Mouse (Mus musculus): ENCODE results near the gene Lsm4. TPM values are rescaled to one million over a fixed set of nuclear protein-coding genes. Genes with fewer than 3 reads are reported as not detected.

The Lsm4 gene
- polyA plus RNA-seq, 1 experiment from 2014 or later, result 308 TPM

DNA sequence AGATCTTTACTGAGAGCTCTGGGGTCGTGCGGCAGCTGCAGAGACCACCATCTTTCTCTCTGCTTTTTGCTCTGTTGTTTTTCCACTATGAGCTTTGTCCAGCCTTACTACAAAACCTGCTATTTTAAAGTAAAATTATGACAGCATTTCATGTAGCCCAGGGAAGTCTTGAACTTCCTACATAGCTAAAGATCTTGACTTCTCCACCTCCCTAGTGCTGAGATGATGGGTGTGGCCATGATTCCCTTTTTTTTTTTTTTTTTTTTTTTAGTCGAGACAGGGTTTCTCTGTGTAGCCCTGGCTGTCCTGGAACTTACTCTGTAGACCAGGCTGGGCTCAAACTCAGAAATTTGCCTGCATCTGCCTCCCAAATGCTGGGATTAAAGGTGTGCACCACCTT, 8.4 kb upstream of the Lsm4 start:
- ATAC-seq (replicated peaks; ENCODE audit: insufficient number of reproducible peaks, low FRiP score, low TSS enrichment), result no peak
- H3K4me3 ChIP-seq (ENCODE audit: low read depth, low read length), result no peak overlapping the region
- WGBS (ENCODE audit: insufficient replicate concordance), result 72% methylated on average over 3 of the region's 3 CpGs
- H3K27me3 ChIP-seq (ENCODE audit: control insufficient read depth, insufficient read depth, low read length), result no peaks in the 10 kb centered on the region
- H3K27ac ChIP-seq (ENCODE audit: low read depth, low read length), result no peak overlapping the region
- no peaks in the 10 kb centered on the region for H3K36me3 ChIP-seq (ENCODE audit: control insufficient read depth, insufficient read depth, low read length)
- peaks cover 7% of the 10 kb centered on the region; the same call in 1 of the 2 replicates for H3K4me1 ChIP-seq (ENCODE audit: control insufficient read depth, insufficient read depth, low read length)
- no peak overlapping the region for H3K9ac ChIP-seq (ENCODE audit: low read depth, low read length)
- no peaks in the 10 kb centered on the region for H3K9me3 ChIP-seq (replicated peaks; ENCODE audit: control insufficient read depth, low read length)
- H3K4me2 ChIP-seq, result no peak overlapping the region

DNA sequence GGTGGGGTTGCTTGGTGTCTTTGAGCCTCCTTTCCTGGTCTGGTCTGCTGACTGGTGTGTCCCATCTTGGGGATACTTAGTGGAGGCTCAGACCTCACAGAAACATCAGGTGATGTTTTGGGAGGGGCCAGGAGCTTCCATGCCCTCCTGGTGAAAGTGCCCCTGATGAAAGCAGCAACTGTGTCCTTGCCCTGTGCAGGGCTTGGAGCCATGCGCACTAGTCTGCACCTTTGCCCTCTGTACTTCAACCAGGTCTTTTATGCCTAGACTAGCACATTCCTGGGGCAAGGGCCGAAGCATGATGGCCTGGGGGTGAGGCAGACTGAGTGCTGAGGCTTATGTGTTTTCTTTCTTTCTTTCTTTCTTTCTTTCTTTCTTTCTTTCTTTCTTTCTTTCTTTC, 7.4 kb upstream of the Lsm4 start:
- WGBS (ENCODE audit: insufficient replicate concordance), result 72% methylated on average over 2 of the region's 2 CpGs
- Histone ChIP-seq H3K4me3 (ENCODE audit: low read depth, low read length) (no peak overlapping the region), H3K9ac (ENCODE audit: low read depth, low read length) (no peak overlapping the region), H3K4me1 (ENCODE audit: control insufficient read depth, insufficient read depth, low read length) (peaks cover 1% of the 10 kb centered on the region; the same call in 1 of the 2 replicates), H3K27me3 (ENCODE audit: control insufficient read depth, insufficient read depth, low read length) (no peaks in the 10 kb centered on the region), H3K9me3 (replicated peaks; ENCODE audit: control insufficient read depth, low read length) (no peaks in the 10 kb centered on the region), H3K4me2 (no peak overlapping the region), H3K36me3 (ENCODE audit: control insufficient read depth, insufficient read depth, low read length) (no peaks in the 10 kb centered on the region), H3K27ac (ENCODE audit: low read depth, low read length) (no peak overlapping the region)
- no peak for ATAC-seq (replicated peaks; ENCODE audit: insufficient number of reproducible peaks, low FRiP score, low TSS enrichment)

DNA sequence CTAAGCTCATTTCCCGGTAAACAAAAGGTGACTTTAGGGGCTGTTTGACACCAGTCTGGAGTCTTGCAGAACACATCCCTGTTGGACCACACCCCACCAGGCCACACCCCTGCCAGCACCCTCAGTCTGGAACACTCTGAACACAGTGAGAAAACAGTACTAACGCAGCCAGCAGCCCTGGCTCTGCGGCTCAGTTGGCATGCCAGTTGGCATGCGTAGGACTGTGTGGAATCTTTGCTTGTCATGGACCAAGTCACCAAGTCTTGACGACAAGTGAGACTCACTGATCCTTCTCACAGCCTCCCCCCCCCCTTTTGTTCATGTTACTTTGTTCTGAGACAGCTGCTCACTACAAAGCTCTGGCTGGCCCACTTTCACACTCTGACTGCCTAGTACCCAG, 6.0 kb upstream of the Lsm4 start:
- Histone ChIP-seq H3K4me1 (ENCODE audit: control insufficient read depth, insufficient read depth, low read length) (no peaks in the 10 kb centered on the region), H3K4me2 (no peak overlapping the region), H3K9me3 (replicated peaks; ENCODE audit: control insufficient read depth, low read length) (no peaks in the 10 kb centered on the region), H3K36me3 (ENCODE audit: control insufficient read depth, insufficient read depth, low read length) (no peaks in the 10 kb centered on the region), H3K27ac (ENCODE audit: low read depth, low read length) (no peak overlapping the region), H3K9ac (ENCODE audit: low read depth, low read length) (no peak overlapping the region), H3K27me3 (ENCODE audit: control insufficient read depth, insufficient read depth, low read length) (no peaks in the 10 kb centered on the region), H3K4me3 (ENCODE audit: low read depth, low read length) (no peak overlapping the region)
- no peak for ATAC-seq (replicated peaks; ENCODE audit: insufficient number of reproducible peaks, low FRiP score, low TSS enrichment)
- WGBS (ENCODE audit: insufficient replicate concordance), result 67% methylated on average over 5 of the region's 5 CpGs

DNA sequence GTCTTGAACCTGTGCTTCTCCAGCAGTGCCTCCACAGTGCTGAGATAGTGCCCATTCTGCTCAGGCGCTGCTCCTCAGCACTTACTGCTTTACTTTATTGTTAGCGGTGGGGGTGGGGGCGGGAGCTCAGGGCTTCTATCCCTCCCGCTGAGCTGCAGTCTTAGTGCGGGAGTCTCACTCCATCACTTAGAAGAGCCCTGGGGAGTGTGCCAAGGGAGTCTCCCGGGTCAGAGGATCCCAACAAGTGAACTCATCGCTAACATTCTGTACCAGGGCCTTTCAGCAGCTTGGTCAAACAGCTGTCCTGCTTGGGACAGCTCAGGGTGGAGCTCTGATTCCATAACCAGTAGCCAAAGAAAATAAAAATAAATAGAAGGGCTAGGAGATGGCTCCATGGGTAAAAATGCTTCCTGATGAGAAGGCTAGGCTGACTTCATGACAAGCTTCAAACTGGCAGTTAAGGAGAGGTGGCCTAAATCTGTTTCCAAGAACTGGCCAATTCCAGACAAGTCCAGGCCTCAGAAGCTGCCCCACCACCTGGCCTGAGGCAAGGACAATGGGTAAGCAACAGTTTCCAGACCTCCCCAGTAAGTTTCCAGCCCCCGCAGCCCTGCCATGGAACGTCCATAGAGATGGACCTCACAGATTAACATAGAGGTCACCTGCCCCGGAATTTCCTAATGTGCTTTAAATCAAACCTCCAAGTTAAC, 1.3 kb upstream of the Lsm4 start:
- no peak overlapping the region for H3K4me2 ChIP-seq
- peak overlapping the region; percentile 76; the same call in 1 of the 2 replicates for H3K9ac ChIP-seq (ENCODE audit: low read depth, low read length)
- no peak overlapping the region for H3K4me3 ChIP-seq (ENCODE audit: low read depth, low read length)
- no peaks in the 10 kb centered on the region; the same call in 1 of the 2 replicates for H3K36me3 ChIP-seq (ENCODE audit: control insufficient read depth, insufficient read depth, low read length)
- no peaks in the 10 kb centered on the region for H3K9me3 ChIP-seq (replicated peaks; ENCODE audit: control insufficient read depth, low read length)
- peaks cover 17% of the 10 kb centered on the region for H3K4me1 ChIP-seq (ENCODE audit: control insufficient read depth, insufficient read depth, low read length)
- no peak overlapping the region for H3K27ac ChIP-seq (ENCODE audit: low read depth, low read length)
- no peak for ATAC-seq (replicated peaks; ENCODE audit: insufficient number of reproducible peaks, low FRiP score, low TSS enrichment)
- H3K27me3 ChIP-seq (ENCODE audit: control insufficient read depth, insufficient read depth, low read length), result no peaks in the 10 kb centered on the region
- WGBS (ENCODE audit: insufficient replicate concordance), result 64% methylated on average over 10 of the region's 10 CpGs

DNA sequence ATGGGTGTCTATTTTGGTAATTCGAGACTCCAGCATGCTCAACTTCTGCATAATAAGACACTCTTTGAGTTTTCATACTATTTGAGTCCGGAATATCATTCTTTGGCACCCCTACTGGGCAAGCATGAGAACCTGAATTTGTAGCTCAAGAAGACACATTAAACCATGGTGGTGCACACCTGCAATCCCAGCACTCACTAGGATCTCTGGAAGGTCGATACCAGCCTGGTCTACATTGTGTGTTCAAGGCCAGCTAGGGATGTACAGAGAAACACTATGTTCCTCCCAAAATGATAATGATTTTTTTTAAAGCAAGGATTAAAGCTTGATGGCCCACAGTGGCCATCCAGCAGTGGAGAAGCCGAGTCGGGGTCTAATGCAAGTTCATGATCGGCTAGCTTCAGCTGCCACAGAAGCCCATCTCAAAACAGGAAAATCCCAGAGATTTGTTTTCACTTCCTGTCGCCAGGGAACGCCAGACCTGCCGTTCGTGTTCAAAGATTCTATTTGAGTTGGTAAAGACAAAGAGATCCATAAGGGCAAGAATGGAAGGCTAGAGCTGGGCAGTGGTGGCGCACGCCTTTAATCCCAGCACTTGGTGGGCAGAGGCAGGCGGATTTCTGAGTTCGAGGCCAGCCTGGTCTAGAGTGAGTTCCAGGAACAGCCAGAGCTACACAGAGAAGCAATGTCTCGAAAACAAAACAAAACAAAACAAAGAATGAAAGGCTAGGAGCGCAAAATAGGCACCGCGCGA, 546 bp upstream of the Lsm4 start:
- H3K36me3 ChIP-seq (ENCODE audit: control insufficient read depth, insufficient read depth, low read length), result no peaks in the 10 kb centered on the region; the same call in 1 of the 2 replicates
- peak overlapping the region; percentile 76 for H3K9ac ChIP-seq (ENCODE audit: low read depth, low read length)
- no peaks in the 10 kb centered on the region for H3K27me3 ChIP-seq (ENCODE audit: control insufficient read depth, insufficient read depth, low read length)
- no peak; the same call in 1 of the 2 replicates for ATAC-seq (replicated peaks; ENCODE audit: insufficient number of reproducible peaks, low FRiP score, low TSS enrichment)
- H3K4me1 ChIP-seq (ENCODE audit: control insufficient read depth, insufficient read depth, low read length), result peaks cover 17% of the 10 kb centered on the region
- no peaks in the 10 kb centered on the region for H3K9me3 ChIP-seq (replicated peaks; ENCODE audit: control insufficient read depth, low read length)
- H3K27ac ChIP-seq (ENCODE audit: low read depth, low read length), result peak overlapping the region; percentile 75
- WGBS (ENCODE audit: insufficient replicate concordance), result 40% methylated on average over 19 of the region's 19 CpGs
- H3K4me3 ChIP-seq (ENCODE audit: low read depth, low read length), result peak overlapping the region; percentile 74
- H3K4me2 ChIP-seq, result peak overlapping the region; percentile 79

DNA sequence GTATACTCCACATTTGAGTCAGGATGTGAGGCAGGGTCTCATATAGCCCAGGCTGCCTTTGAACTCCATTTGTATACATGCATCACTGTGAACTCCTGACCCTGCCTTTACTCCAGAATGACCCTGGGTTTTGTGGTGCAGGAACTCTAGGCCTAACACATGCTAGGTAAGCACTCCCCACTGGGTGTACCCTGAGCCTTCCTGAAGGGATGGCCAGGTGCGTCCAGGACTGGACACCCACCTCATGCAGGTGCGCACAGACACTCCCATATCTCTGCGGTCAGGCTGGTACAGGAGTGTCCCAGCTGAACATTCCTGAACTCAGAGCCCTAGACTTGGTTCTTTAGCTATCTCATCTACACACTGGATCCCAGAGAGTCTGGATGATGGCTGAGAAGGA, 1.1 kb downstream of the Lsm4 start:
- Histone ChIP-seq H3K27ac (ENCODE audit: low read depth, low read length) (peak overlapping the region; percentile 96), H3K4me3 (ENCODE audit: low read depth, low read length) (peak overlapping the region; percentile 74), H3K9ac (ENCODE audit: low read depth, low read length) (peak overlapping the region; percentile 84), H3K27me3 (ENCODE audit: control insufficient read depth, insufficient read depth, low read length) (no peaks in the 10 kb centered on the region), H3K9me3 (replicated peaks; ENCODE audit: control insufficient read depth, low read length) (no peaks in the 10 kb centered on the region), H3K4me2 (peak overlapping the region; percentile 79), H3K36me3 (ENCODE audit: control insufficient read depth, insufficient read depth, low read length) (peaks cover 8% of the 10 kb centered on the region), H3K4me1 (ENCODE audit: control insufficient read depth, insufficient read depth, low read length) (peaks cover 17% of the 10 kb centered on the region)
- 79% methylated on average over 3 of the region's 3 CpGs for WGBS (ENCODE audit: insufficient replicate concordance)
- no peak for ATAC-seq (replicated peaks; ENCODE audit: insufficient number of reproducible peaks, low FRiP score, low TSS enrichment)

DNA sequence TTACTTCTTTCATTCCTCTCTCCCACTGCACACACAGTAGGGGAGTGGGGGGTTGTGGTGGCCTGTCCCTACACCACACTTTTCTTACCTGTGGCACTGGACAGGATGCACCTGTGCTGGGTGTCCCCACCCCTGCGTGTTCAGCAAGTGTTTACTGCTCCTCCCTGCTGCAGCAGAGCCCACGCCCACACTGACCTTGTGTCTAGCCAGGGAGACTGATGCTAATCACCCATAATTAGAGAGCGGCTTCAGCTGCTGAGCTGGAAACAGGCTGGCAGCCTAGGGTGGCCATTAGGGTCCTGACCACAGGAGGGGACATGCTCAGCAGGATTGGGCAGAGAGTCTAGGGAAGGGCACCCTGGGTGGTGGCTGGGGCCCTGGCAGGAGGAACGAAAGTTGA, 1.7 kb downstream of the Lsm4 start:
- Histone ChIP-seq H3K4me2 (peak overlapping the region; percentile 79), H3K27me3 (ENCODE audit: control insufficient read depth, insufficient read depth, low read length) (no peaks in the 10 kb centered on the region), H3K27ac (ENCODE audit: low read depth, low read length) (peak overlapping the region; percentile 41; the same call in 1 of the 2 replicates), H3K4me3 (ENCODE audit: low read depth, low read length) (no peak overlapping the region; the same call in 1 of the 2 replicates), H3K9ac (ENCODE audit: low read depth, low read length) (peak overlapping the region; percentile 84; the same call in 1 of the 2 replicates), H3K9me3 (replicated peaks; ENCODE audit: control insufficient read depth, low read length) (no peaks in the 10 kb centered on the region), H3K36me3 (ENCODE audit: control insufficient read depth, insufficient read depth, low read length) (peaks cover 12% of the 10 kb centered on the region), H3K4me1 (ENCODE audit: control insufficient read depth, insufficient read depth, low read length) (peaks cover 17% of the 10 kb centered on the region)
- no peak for ATAC-seq (replicated peaks; ENCODE audit: insufficient number of reproducible peaks, low FRiP score, low TSS enrichment)
- 79% methylated on average over 4 of the region's 4 CpGs for WGBS (ENCODE audit: insufficient replicate concordance)

DNA sequence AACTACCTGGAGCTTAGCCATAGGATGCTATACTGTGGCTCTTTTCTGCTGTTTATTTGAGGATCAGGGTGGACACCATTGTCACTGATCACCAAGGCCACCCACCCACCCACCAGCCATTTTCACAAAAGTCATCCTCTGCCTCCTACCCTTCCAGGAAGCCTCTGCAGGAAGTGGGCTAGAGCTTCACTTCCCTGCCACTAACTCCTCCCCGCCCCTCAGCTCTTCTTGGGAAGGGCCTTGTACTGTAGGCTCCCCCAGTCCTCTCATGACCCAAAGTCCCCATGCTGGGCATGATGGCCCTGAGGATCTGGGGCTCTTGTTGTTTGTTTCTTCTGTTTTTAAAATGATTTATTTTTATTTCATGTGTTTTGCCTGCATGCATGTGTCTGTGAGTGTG, 2.3 kb downstream of the Lsm4 start:
- Histone ChIP-seq H3K27ac (ENCODE audit: low read depth, low read length) (no peak overlapping the region), H3K4me1 (ENCODE audit: control insufficient read depth, insufficient read depth, low read length) (peaks cover 17% of the 10 kb centered on the region), H3K9ac (ENCODE audit: low read depth, low read length) (no peak overlapping the region), H3K4me2 (no peak overlapping the region), H3K9me3 (replicated peaks; ENCODE audit: control insufficient read depth, low read length) (no peaks in the 10 kb centered on the region), H3K36me3 (ENCODE audit: control insufficient read depth, insufficient read depth, low read length) (peaks cover 12% of the 10 kb centered on the region), H3K4me3 (ENCODE audit: low read depth, low read length) (no peak overlapping the region), H3K27me3 (ENCODE audit: control insufficient read depth, insufficient read depth, low read length) (no peaks in the 10 kb centered on the region)
- no peak for ATAC-seq (replicated peaks; ENCODE audit: insufficient number of reproducible peaks, low FRiP score, low TSS enrichment)
- 64% methylated on average over 1 of the region's 1 CpGs for WGBS (ENCODE audit: insufficient replicate concordance)

Data from heart, embryonic 11.5 days (tissue).